Mouse (Mus musculus) ES-E14 (cell line): ENCODE results near the gene a. TPM values are rescaled to one million over a fixed set of nuclear protein-coding genes. Genes with fewer than 3 reads are reported as not detected.

Experiments used
- DNase-seq: peaks from one replicate; pipeline ENCODE4 v3.0.0-alpha.2; 2013; ENCODE audit warnings: low read depth, low spot score
- H3K27ac ChIP-seq: 2 replicates; pipeline ENCODE4 v1.5.1; 2012; ENCODE audit warnings: low read depth, mild to moderate bottlenecking, low read length, moderate library complexity, mixed read lengths; ENCODE audit not compliant: poor library complexity, insufficient read depth, severe bottlenecking
- H3K36me3 ChIP-seq: 2 replicates; pipeline ENCODE4 v1.6.1; 2012; ENCODE audit warnings: mild to moderate bottlenecking, low read length, moderate library complexity, mixed read lengths; ENCODE audit not compliant: control insufficient read depth, poor library complexity, insufficient read depth, severe bottlenecking
- H3K4me1 ChIP-seq, 2 experiments: fragments of 150-350 bp in 1 of 2; sonication (generic) in 1 of 2; 2 replicates each; pipeline ENCODE4 v1.6.1; 2012; ENCODE audit warnings: low read length in 2 of 2, mild to moderate bottlenecking in 1 of 2, mixed read lengths in 1 of 2; ENCODE audit not compliant: control insufficient read depth in 2 of 2, insufficient read depth in 2 of 2, poor library complexity in 1 of 2
- H3K4me3 ChIP-seq, 2 experiments: fragments of 150-350 bp in 1 of 2; sonication (generic) in 1 of 2; 2 replicates each; pipeline ENCODE4 v1.5.1; 2012; ENCODE audit warnings: low read length in 2 of 2, low read depth in 1 of 2, mild to moderate bottlenecking in 1 of 2, mixed read lengths in 1 of 2; ENCODE audit not compliant: insufficient read depth in 1 of 2, poor library complexity in 1 of 2, severe bottlenecking in 1 of 2
- H3K9ac ChIP-seq: 2 replicates; pipeline ENCODE4 v1.6.1; 2012; ENCODE audit warnings: low read depth, mild to moderate bottlenecking, low read length, mixed read lengths; ENCODE audit not compliant: poor library complexity, insufficient read depth, severe bottlenecking
- H3K9me3 ChIP-seq: fragments of 150-350 bp; sonication (generic); 2 replicates; pipeline ENCODE4 v1.6.1; 2012; ENCODE audit warnings: low read depth, mild to moderate bottlenecking, low read length; ENCODE audit not compliant: control insufficient read depth, insufficient read depth
- CHD2 ChIP-seq: IDR thresholded peaks from 2 replicates; pipeline ENCODE4 v1.6.1; 2014; ENCODE audit warnings: mild to moderate bottlenecking, low read depth, low read length, inconsistent platforms
- HCFC1 ChIP-seq: IDR thresholded peaks from 2 replicates; pipeline ENCODE4 v1.6.1; 2012; ENCODE audit warnings: low read length, inconsistent platforms, borderline replicate concordance; ENCODE audit not compliant: insufficient read depth
- MAFK ChIP-seq: IDR thresholded peaks from 2 replicates; pipeline ENCODE4 v1.6.1; 2014; ENCODE audit warnings: mild to moderate bottlenecking, low read depth, low read length, inconsistent platforms; ENCODE audit not compliant: insufficient read depth
- ZC3H11A ChIP-seq: IDR thresholded peaks from 2 replicates; pipeline ENCODE4 v1.6.1; 2012; ENCODE audit warnings: low read depth, mild to moderate bottlenecking, inconsistent platforms, low read length, borderline replicate concordance
- ZNF384 ChIP-seq: IDR thresholded peaks from 2 replicates; pipeline ENCODE4 v1.6.1; 2012; ENCODE audit warnings: low read depth, low read length, inconsistent platforms
- in situ Hi-C, 2 experiments: fragments of 600-800 bp; cut with MboI; formaldehyde crosslinking; loops; one replicate each; pipeline ENCODE4 v1.15.1; 2025; ENCODE audit warnings: low sequenced_read_pairs in 2 of 2, inconsistent platforms in 1 of 2; ENCODE audit not compliant: unreplicated experiment in 2 of 2
- total RNA-seq: library from RNA; depleted of rRNA; stranded (reverse); fragments of 300-350 nt; gene quantifications from 2 replicates; pipeline ENCODE4 v1.2.3, GENCODE M21; 2012

a gene
- total RNA-seq, 1 experiment, result 0.49 TPM

- Histone ChIP-seq H3K4me1 (no peaks in the 10 kb centered on the region), H3K9me3 (no peaks in the 10 kb centered on the region), H3K36me3 (no peaks in the 10 kb centered on the region), H3K27ac (no peak overlapping the region), H3K9ac (no peak overlapping the region), H3K4me3 (no peak overlapping the region)
- DNase-seq, result no peak
- TF ChIP-seq MAFK, result no peak
- no peak for TF ChIP-seq ZNF384
- no peak for TF ChIP-seq HCFC1
- TF ChIP-seq ZC3H11A, result no peak
- no peak for TF ChIP-seq CHD2
- in situ Hi-C loops, result loop anchor here in 1 of 2 experiments (25.0 kb wide), 1 partner anchor 224 kb away; no protein-coding TSS in a partner anchor
Observed at GRCm38 (mm10) chr2:154936106-154936505, 144.9 kb downstream of the a start.

GRCm38 (mm10) chr2:154936536-154937155 lies 145.4 kb downstream of the a start:
- no peaks in the 10 kb centered on the region for H3K4me1 ChIP-seq
- no peak for DNase-seq
- TF ChIP-seq ZNF384 (no peak), MAFK (no peak), HCFC1 (no peak), CHD2 (no peak), ZC3H11A (no peak)
- H3K27ac ChIP-seq, result no peak overlapping the region
- no peaks in the 10 kb centered on the region for H3K36me3 ChIP-seq
- no peak overlapping the region for H3K4me3 ChIP-seq
- no peak overlapping the region for H3K9ac ChIP-seq
- no peaks in the 10 kb centered on the region for H3K9me3 ChIP-seq
- in situ Hi-C loops, result loop anchor here in 1 of 2 experiments (25.0 kb wide), 1 partner anchor 224 kb away; no protein-coding TSS in a partner anchor

- Histone ChIP-seq H3K36me3 (no peaks in the 10 kb centered on the region), H3K4me3 (no peak overlapping the region), H3K9me3 (no peaks in the 10 kb centered on the region), H3K27ac (no peak overlapping the region), H3K9ac (no peak overlapping the region), H3K4me1 (no peaks in the 10 kb centered on the region)
- DNase-seq, result no peak
- in situ Hi-C loops, result loop anchor here in 1 of 2 experiments (25.0 kb wide), 1 partner anchor 225 kb away; no protein-coding TSS in a partner anchor
- TF ChIP-seq HCFC1 (no peak), ZC3H11A (no peak), ZNF384 (no peak), CHD2 (no peak), MAFK (no peak)
Observed at GRCm38 (mm10) chr2:154937547-154938390, 146.6 kb downstream of the a start.

GRCm38 (mm10) chr2:154941952-154942351 lies 150.8 kb downstream of the a start:
- in situ Hi-C loops, result loop anchor here (10.0 to 25.0 kb wide), 2 partner anchors 230 to 237 kb away; no protein-coding TSS in a partner anchor
- Histone ChIP-seq H3K27ac (no peak overlapping the region), H3K4me1 (peaks cover 0 to 1% of the 10 kb centered on the region in 2 experiments; a peak in 1 of 4 replicates), H3K9me3 (no peaks in the 10 kb centered on the region), H3K4me3 (no peak overlapping the region), H3K9ac (no peak overlapping the region), H3K36me3 (no peaks in the 10 kb centered on the region)
- no peak for DNase-seq
- TF ChIP-seq MAFK, result no peak
- no peak for TF ChIP-seq ZNF384
- TF ChIP-seq CHD2, result no peak
- no peak for TF ChIP-seq ZC3H11A
- TF ChIP-seq HCFC1, result no peak
